In genomic region chr6:8395061-8395460, GRCm38 (mm10) we compare ENCODE assay signal across 24 mouse cellular contexts.
A peak's percentile ranks its signal among the peaks of the same experiment; 100 is the strongest.
DNase-seq lines count a peak whose midpoint lies in the region; ATAC-seq lines count a peak whose summit lies in the region.
"Had no signal": no experiment of that assay in that cellular context is flagged by ENCODE, and none has a peak within 500 bp of the region (broad histone marks: within the 10 kb centered on the region; RNA-seq: fewer than 3 reads in every experiment).

No protein-coding gene starts in this region.

- H3K9ac ChIP-seq in hindbrain, embryonic 11.5 days (ENCODE audit: low read depth, low read length): no peak overlapping the region
- H3K9ac ChIP-seq in hindbrain, embryonic 12.5 days: no peak overlapping the region
- H3K9ac ChIP-seq in liver, embryonic 16.5 days (ENCODE audit: low read depth, low read length): no peak overlapping the region
- no peak overlapping the region for H3K9ac ChIP-seq in liver, embryonic 12.5 days
- no peak overlapping the region for H3K9ac ChIP-seq in neural tube, embryonic 12.5 days
- no peak overlapping the region for H3K9ac ChIP-seq in neural tube, embryonic 15.5 days (replicated peaks)
- H3K9ac ChIP-seq in stomach, embryonic 15.5 days: no peak overlapping the region
- H3K9ac ChIP-seq: liver, embryonic 14.5 days had no signal

- H3K27ac ChIP-seq in hindbrain, embryonic 11.5 days (ENCODE audit: low read depth, low read length): no peak overlapping the region
- no peak overlapping the region for H3K27ac ChIP-seq in hindbrain, embryonic 12.5 days
- H3K27ac ChIP-seq in liver, embryonic 16.5 days (ENCODE audit: low read length): no peak overlapping the region
- H3K27ac ChIP-seq in liver, embryonic 12.5 days: no peak overlapping the region
- no peak overlapping the region for H3K27ac ChIP-seq in neural tube, embryonic 12.5 days
- no peak overlapping the region for H3K27ac ChIP-seq in neural tube, embryonic 15.5 days (replicated peaks)
- no peak overlapping the region for H3K27ac ChIP-seq in stomach, embryonic 15.5 days
- H3K27ac ChIP-seq: forebrain, embryonic 10.5 days; heart, embryonic 10.5 days; liver, embryonic 14.5 days had no signal

- H3K9me3 ChIP-seq in hindbrain, embryonic 11.5 days (ENCODE audit: control insufficient read depth, low read length): no peaks in the 10 kb centered on the region
- no peaks in the 10 kb centered on the region for H3K9me3 ChIP-seq in hindbrain, embryonic 12.5 days (replicated peaks)
- H3K9me3 ChIP-seq in liver, embryonic 16.5 days (replicated peaks; ENCODE audit: control insufficient read depth, low read length): no peaks in the 10 kb centered on the region
- no peaks in the 10 kb centered on the region for H3K9me3 ChIP-seq in liver, embryonic 12.5 days (replicated peaks)
- no peaks in the 10 kb centered on the region for H3K9me3 ChIP-seq in neural tube, embryonic 12.5 days
- H3K9me3 ChIP-seq in neural tube, embryonic 15.5 days (replicated peaks): no peaks in the 10 kb centered on the region
- no peaks in the 10 kb centered on the region for H3K9me3 ChIP-seq in stomach, embryonic 15.5 days
- H3K9me3 ChIP-seq: forebrain, embryonic 10.5 days; heart, embryonic 10.5 days had no signal

- no peaks in the 10 kb centered on the region for H3K4me1 ChIP-seq in hindbrain, embryonic 11.5 days (replicated peaks; ENCODE audit: control insufficient read depth, insufficient read depth, low read length)
- H3K4me1 ChIP-seq in hindbrain, embryonic 12.5 days: peaks cover 5% of the 10 kb centered on the region
- H3K4me1 ChIP-seq in liver, embryonic 16.5 days (ENCODE audit: control insufficient read depth, low read depth, low read length): 0 out of 2 replicates have a peak, but pooled peaks cover 3% of the 10 kb centered on the region
- H3K4me1 ChIP-seq in liver, embryonic 12.5 days: peaks cover 8% of the 10 kb centered on the region
- H3K4me1 ChIP-seq in neural tube, embryonic 12.5 days: peaks cover 3% of the 10 kb centered on the region; the same call in 1 of the 2 replicates
- H3K4me1 ChIP-seq in neural tube, embryonic 15.5 days: no peaks in the 10 kb centered on the region
- no peaks in the 10 kb centered on the region for H3K4me1 ChIP-seq in stomach, embryonic 15.5 days

- H3K36me3 ChIP-seq in hindbrain, embryonic 11.5 days (ENCODE audit: control insufficient read depth, insufficient read depth, low read length): no peaks in the 10 kb centered on the region
- no peaks in the 10 kb centered on the region for H3K36me3 ChIP-seq in hindbrain, embryonic 12.5 days
- H3K36me3 ChIP-seq in liver, embryonic 16.5 days (ENCODE audit: control insufficient read depth, insufficient read depth): no peaks in the 10 kb centered on the region
- no peaks in the 10 kb centered on the region for H3K36me3 ChIP-seq in liver, embryonic 12.5 days
- no peaks in the 10 kb centered on the region for H3K36me3 ChIP-seq in neural tube, embryonic 12.5 days
- H3K36me3 ChIP-seq in neural tube, embryonic 15.5 days: no peaks in the 10 kb centered on the region
- H3K36me3 ChIP-seq in stomach, embryonic 15.5 days: no peaks in the 10 kb centered on the region
- H3K36me3 ChIP-seq: forebrain, embryonic 10.5 days; heart, embryonic 10.5 days had no signal

- peak; percentile 50 for ATAC-seq in hindbrain, embryonic 11.5 days (ENCODE audit: low FRiP score)
- no peak for ATAC-seq in hindbrain, embryonic 12.5 days (ENCODE audit: low FRiP score)
- peak; percentile 53; the same call in 1 of the 2 replicates for ATAC-seq in liver, embryonic 16.5 days (ENCODE audit: low read depth)
- no peak for ATAC-seq in liver, embryonic 12.5 days
- peak; percentile 52 for ATAC-seq in neural tube, embryonic 12.5 days (ENCODE audit: low FRiP score, low read depth)
- no peak for ATAC-seq in neural tube, embryonic 15.5 days (ENCODE audit: low FRiP score)
- 0 out of 2 replicates have a peak, but pooled peaks have one; percentile 39 for ATAC-seq in stomach, embryonic 15.5 days (ENCODE audit: insufficient read depth, low FRiP score, low read depth)
- ATAC-seq: CD4-positive, CD25-positive, alpha-beta regulatory T cell, adult 4 months; forebrain, embryonic 16.5 days; lung, postnatal 0 days; midbrain, embryonic 16.5 days had no signal

- no peak for DNase-seq in hindbrain, embryonic 11.5 days (ENCODE audit: low spot score)
- DNase-seq in retina, postnatal 1 day: no peak
- DNase-seq: adrenal gland, postnatal 14 days; cerebellum, adult 2 months; cerebellum, postnatal 36 days; gastrocnemius, postnatal 10 days; heart, postnatal 4 days; kidney, adult 18-20 months; kidney, postnatal 25 days; layer of hippocampus, postnatal 36 days; thymus, adult 18-20 months had no signal

- H3K27me3 ChIP-seq in hindbrain, embryonic 11.5 days (ENCODE audit: control insufficient read depth, insufficient read depth, low read length): no peaks in the 10 kb centered on the region
- no peaks in the 10 kb centered on the region for H3K27me3 ChIP-seq in hindbrain, embryonic 12.5 days
- no peaks in the 10 kb centered on the region for H3K27me3 ChIP-seq in liver, embryonic 16.5 days (ENCODE audit: control insufficient read depth, insufficient read depth, low read depth, low read length)
- no peaks in the 10 kb centered on the region for H3K27me3 ChIP-seq in liver, embryonic 12.5 days (replicated peaks)
- no peaks in the 10 kb centered on the region for H3K27me3 ChIP-seq in neural tube, embryonic 12.5 days (replicated peaks)
- H3K27me3 ChIP-seq in neural tube, embryonic 15.5 days (replicated peaks): no peaks in the 10 kb centered on the region
- H3K27me3 ChIP-seq in stomach, embryonic 15.5 days (replicated peaks): no peaks in the 10 kb centered on the region

- H3K4me2 ChIP-seq in hindbrain, embryonic 11.5 days (replicated peaks; ENCODE audit: low read depth, low read length): no peak overlapping the region
- no peak overlapping the region for H3K4me2 ChIP-seq in hindbrain, embryonic 12.5 days (replicated peaks)
- H3K4me2 ChIP-seq in liver, embryonic 16.5 days (ENCODE audit: low read depth, low read length): no peak overlapping the region
- H3K4me2 ChIP-seq in liver, embryonic 12.5 days: no peak overlapping the region
- no peak overlapping the region for H3K4me2 ChIP-seq in neural tube, embryonic 12.5 days (replicated peaks)
- H3K4me2 ChIP-seq in neural tube, embryonic 15.5 days: no peak overlapping the region
- H3K4me2 ChIP-seq in stomach, embryonic 15.5 days: no peak overlapping the region

- 27% methylated on average over 4 of the region's 4 CpGs for WGBS in hindbrain, embryonic 11.5 days
- WGBS in hindbrain, embryonic 12.5 days: 22% methylated on average over 4 of the region's 4 CpGs
- WGBS in liver, embryonic 16.5 days (ENCODE audit: insufficient replicate concordance): 49% methylated on average over 4 of the region's 4 CpGs
- WGBS in liver, embryonic 12.5 days (ENCODE audit: insufficient replicate concordance): 55% methylated on average over 4 of the region's 4 CpGs
- 31% methylated on average over 4 of the region's 4 CpGs for WGBS in neural tube, embryonic 12.5 days
- WGBS in neural tube, embryonic 15.5 days: 26% methylated on average over 4 of the region's 4 CpGs
- 39% methylated on average over 4 of the region's 4 CpGs for WGBS in stomach, embryonic 15.5 days

- H3K4me3 ChIP-seq in hindbrain, embryonic 11.5 days (ENCODE audit: low read depth, low read length): no peak overlapping the region
- H3K4me3 ChIP-seq in hindbrain, embryonic 12.5 days: no peak overlapping the region
- no peak overlapping the region for H3K4me3 ChIP-seq in liver, embryonic 16.5 days (ENCODE audit: low read depth, low read length)
- no peak overlapping the region for H3K4me3 ChIP-seq in liver, embryonic 12.5 days
- H3K4me3 ChIP-seq in neural tube, embryonic 12.5 days: no peak overlapping the region
- no peak overlapping the region for H3K4me3 ChIP-seq in neural tube, embryonic 15.5 days (replicated peaks)
- no peak overlapping the region for H3K4me3 ChIP-seq in stomach, embryonic 15.5 days (replicated peaks)
- H3K4me3 ChIP-seq: forebrain, embryonic 10.5 days; heart, embryonic 10.5 days had no signal

Comparison
In these comparisons a context has a peak if more than half of its experiments do, and no peak if none do; other contexts are left out.
1. ATAC-seq: peak in hindbrain, embryonic 11.5 days (single experiment), liver, embryonic 16.5 days (single experiment), neural tube, embryonic 12.5 days (single experiment) and stomach, embryonic 15.5 days (single experiment); none in hindbrain, embryonic 12.5 days (single experiment), liver, embryonic 12.5 days (single experiment) and neural tube, embryonic 15.5 days (single experiment).